Mouse (Mus musculus) gastrocnemius, adult 2 months (tissue): ENCODE data around the gene Gimap7. TPM values are rescaled to one million over a fixed set of nuclear protein-coding genes. Genes with fewer than 3 reads are reported as not detected.
A peak's percentile ranks its signal among the peaks of the same experiment; 100 is the strongest.
"Not testable (repeated sequence)": the region's sequence is repeated elsewhere in the genome, so short reads cannot be mapped to it uniquely, and the experiment has no call there.

ENCODE experiments used
- DNase-seq: peaks from one replicate; pipeline ENCODE4 v3.0.0; 2022
- H3K27ac ChIP-seq: fragments of 200-600 bp; 2 replicates; pipeline ENCODE4 v1.8.1; 2022; ENCODE audit warnings: mild to moderate bottlenecking
- H3K4me3 ChIP-seq: fragments of 200-600 bp; 2 replicates; pipeline ENCODE4 v1.8.1; 2022; ENCODE audit warnings: mild to moderate bottlenecking, moderate library complexity
- CTCF ChIP-seq: fragments of 200-600 bp; IDR thresholded peaks from 2 replicates; pipeline ENCODE4 v1.8.1; 2022; ENCODE audit warnings: antibody characterized with exemption, mild to moderate bottlenecking, moderate library complexity
- intact Hi-C: fragments of 180-260 bp; cut with DNase I; formaldehyde crosslinking; loops from one replicate; pipeline ENCODE4 v1.15.1; 2025
- total RNA-seq, 2 experiments: library from RNA; stranded (reverse); gene quantifications; 2 replicates each; pipeline ENCODE4 v1.2.3; 2021

Gimap7 gene
- total RNA-seq, 2 experiments from 2014 or later, result not detected

DNA sequence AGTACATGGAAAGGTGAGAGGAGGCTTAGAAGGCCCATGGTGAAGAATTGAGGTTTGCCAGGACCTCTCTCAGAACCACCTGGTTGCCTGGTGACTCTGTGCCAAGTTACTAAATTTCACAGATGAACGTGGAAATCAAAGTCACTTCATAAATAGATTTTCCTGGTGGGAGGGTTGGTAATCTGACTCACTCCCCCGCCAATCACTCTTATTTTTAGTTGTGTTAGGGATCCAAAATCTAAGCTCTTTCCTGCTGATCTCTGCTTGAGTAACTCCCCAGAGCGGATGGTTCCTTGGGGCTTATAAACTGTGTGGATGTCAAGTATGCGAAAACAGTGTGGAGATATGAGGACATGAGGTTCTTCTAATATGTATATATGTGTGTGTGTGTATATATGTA lies 36.1 kb upstream of the Gimap7 start:
- intact Hi-C loops, result loop anchor here (10.0 kb wide), 1 partner anchor 63 kb away; the partner anchor contains the start of gene Gimap5
- Histone ChIP-seq H3K4me3 (no peak overlapping the region), H3K27ac (peak overlapping the region; percentile 35; the same call in 1 of the 2 replicates)
- DNase-seq, result no peak
- no peak for TF ChIP-seq CTCF

- H3K27ac ChIP-seq, DNase-seq, H3K4me3 ChIP-seq: not testable (repeated sequence)
- intact Hi-C loops, result loop anchor here (10.0 kb wide), 1 partner anchor 61 kb away; the partner anchor contains the start of gene Gimap5
These were observed 35.1 kb upstream of the Gimap7 start for GRCm38 (mm10) chr6:48683263-48683821.

GRCm38 (mm10) chr6:48684319-48684718 lies 34.1 kb upstream of the Gimap7 start, which contains the start of gene Gimap4:
Gene Gimap4, plus strand, starts transcription at chr6:48684549.
- Histone ChIP-seq H3K27ac (peak within 1 kb of the TSS; percentile 77), H3K4me3 (peak within 1 kb of the TSS; percentile 61)
- TF ChIP-seq CTCF, result no peak
- intact Hi-C loops, result loop anchor here (10.0 kb wide), 1 partner anchor 60 kb away; the partner anchor contains the start of gene Gimap5
- DNase-seq, result no peak

DNA sequence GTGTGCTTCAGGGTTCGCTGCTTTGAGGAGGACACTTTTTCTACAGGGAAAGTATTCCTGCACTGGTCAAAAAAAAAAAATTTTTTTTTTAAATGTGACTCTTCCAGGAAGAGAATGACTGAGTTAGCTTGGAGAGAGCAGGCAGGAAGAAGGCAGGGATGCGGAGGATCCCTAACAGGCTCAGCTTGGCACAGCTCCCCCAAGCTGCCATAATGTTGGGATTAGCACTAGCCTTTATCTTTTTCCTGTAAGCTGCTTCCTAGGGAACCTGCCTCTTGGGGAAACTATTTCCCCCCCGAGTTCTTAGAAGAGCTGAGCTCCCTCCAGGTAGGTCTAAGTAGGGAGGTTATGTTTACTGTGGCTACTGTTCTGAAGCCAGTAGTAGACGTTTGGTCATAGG lies 33.6 kb upstream of the Gimap7 start:
- Histone ChIP-seq H3K4me3 (peak overlapping the region; percentile 61), H3K27ac (peak overlapping the region; percentile 77)
- no peak for DNase-seq
- intact Hi-C loops, result loop anchor here (10.0 kb wide), 1 partner anchor 60 kb away; the partner anchor contains the start of gene Gimap5
- peak; percentile 6; the same call in 1 of the 2 replicates for TF ChIP-seq CTCF

- Histone ChIP-seq H3K27ac (peak overlapping the region; percentile 77), H3K4me3 (peak overlapping the region; percentile 61)
- TF ChIP-seq CTCF, result no peak
- intact Hi-C loops, result loop anchor here (10.0 kb wide), 1 partner anchor 60 kb away; the partner anchor contains the start of gene Gimap5
- DNase-seq, result no peak
These were observed 33.2 kb upstream of the Gimap7 start for GRCm38 (mm10) chr6:48685251-48685650.

- intact Hi-C loops, result loop anchor here (10.0 kb wide), 1 partner anchor 59 kb away; the partner anchor contains the start of gene Gimap5
- H3K4me3 ChIP-seq, result peak overlapping the region; percentile 61
- peak overlapping the region; percentile 77 for H3K27ac ChIP-seq
- TF ChIP-seq CTCF, result no peak
- no peak for DNase-seq
These were observed 32.4 kb upstream of the Gimap7 start for GRCm38 (mm10) chr6:48685694-48686665.

DNA sequence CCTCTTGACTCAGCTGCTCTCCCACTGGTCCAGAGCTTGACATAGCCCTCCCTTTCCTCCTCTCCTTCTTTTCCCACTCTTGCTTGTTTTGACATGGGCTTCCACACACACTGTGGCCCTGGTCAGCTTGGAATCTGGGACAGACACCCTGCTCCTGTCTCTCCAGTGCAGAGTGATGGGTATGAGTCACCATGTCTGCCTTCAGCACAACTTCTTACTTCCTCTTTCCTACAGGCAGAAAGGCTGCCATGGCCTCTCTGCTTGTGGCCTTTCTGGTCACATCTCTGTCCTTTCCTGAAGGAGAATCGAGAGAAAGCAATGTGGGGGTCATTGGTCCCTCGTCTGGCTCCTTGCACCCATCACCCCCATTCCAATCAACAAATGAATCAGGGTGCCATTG lies 31.3 kb upstream of the Gimap7 start:
- no peak for DNase-seq
- H3K4me3 ChIP-seq, result peak overlapping the region; percentile 61
- TF ChIP-seq CTCF, result no peak
- intact Hi-C loops, result loop anchor here (10.0 kb wide), 1 partner anchor 58 kb away; the partner anchor contains the start of gene Gimap5
- H3K27ac ChIP-seq, result no peak overlapping the region; the same call in 1 of the 2 replicates

DNA sequence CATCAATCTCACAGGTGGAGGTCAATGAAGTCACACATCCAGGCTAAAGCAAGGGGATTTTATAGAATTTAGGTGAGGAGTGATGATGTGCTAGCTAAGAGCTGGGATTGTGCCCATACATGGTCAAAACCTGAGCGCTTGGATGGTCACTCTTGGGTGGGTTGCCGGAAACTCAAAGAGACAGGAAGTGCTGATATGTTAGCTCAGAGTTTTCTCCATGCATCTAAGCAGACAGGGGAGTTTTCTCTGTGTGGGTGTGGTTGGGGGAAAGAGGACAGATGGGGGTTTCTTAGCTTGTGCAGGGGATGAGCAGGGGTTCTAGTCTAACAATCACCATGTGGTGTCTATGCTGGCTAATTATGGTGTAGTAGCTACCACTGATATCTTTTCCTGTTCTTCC lies 29.1 kb upstream of the Gimap7 start:
- TF ChIP-seq CTCF, result no peak
- no peak for DNase-seq
- no peak overlapping the region for H3K27ac ChIP-seq
- intact Hi-C loops, result loop anchor here (10.0 kb wide), 1 partner anchor 55 kb away; the partner anchor contains the start of gene Gimap5
- no peak overlapping the region for H3K4me3 ChIP-seq

DNA sequence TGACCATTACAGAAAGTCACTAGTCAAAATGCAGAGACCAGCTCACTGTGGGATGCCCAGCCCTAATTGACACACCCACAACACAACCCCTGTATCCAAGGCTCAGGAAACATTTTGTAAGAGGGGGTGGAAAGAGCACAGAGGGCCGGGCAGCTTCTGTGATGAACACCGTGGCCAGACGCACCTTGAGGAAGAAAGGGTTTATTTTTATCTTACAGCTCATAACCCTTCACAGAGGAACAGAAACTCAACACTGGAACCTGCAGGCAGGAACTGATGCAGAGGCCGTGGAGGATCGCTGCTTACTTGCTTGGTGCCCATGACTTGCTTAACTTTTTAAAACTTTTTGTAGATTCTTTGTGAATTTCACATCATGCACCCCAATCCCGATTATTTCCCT lies 25.5 kb upstream of the Gimap7 start:
- Histone ChIP-seq H3K4me3 (no peak overlapping the region), H3K27ac (no peak overlapping the region)
- intact Hi-C loops, result no loop called here
- no peak for TF ChIP-seq CTCF
- DNase-seq, result no peak

GRCm38 (mm10) chr6:48696830-48697554 lies 21.4 kb upstream of the Gimap7 start:
- no peak overlapping the region for H3K4me3 ChIP-seq
- no peak for DNase-seq
- intact Hi-C loops, result no loop called here
- peak overlapping the region; percentile 79 for H3K27ac ChIP-seq
- no peak for TF ChIP-seq CTCF

DNA sequence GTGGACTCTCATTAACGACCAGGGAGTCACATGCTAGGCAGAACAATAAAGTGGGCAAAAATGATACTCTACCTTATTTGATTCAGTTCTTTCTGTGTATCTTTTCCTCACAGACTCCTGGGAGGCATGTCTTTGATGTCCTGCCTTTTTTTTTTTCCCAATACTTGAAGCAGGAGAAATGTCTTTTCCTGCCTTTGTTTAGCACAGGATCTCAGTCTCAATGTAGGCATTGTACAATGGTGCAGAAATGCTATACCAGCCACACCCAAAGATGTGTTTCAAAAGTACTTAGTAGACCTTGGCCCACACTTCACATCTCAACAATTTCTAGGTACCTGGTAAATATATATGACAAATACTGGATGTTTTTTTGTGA lies 20.9 kb upstream of the Gimap7 start:
- intact Hi-C loops, result no loop called here
- Histone ChIP-seq H3K27ac (peak overlapping the region; percentile 79), H3K4me3 (no peak overlapping the region)
- TF ChIP-seq CTCF, result no peak
- DNase-seq, result no peak
